Mouse (Mus musculus): ENCODE data around the gene Tmem167b. TPM values are rescaled to one million over a fixed set of nuclear protein-coding genes. Genes with fewer than 3 reads are reported as not detected.
A peak's percentile ranks its signal among the peaks of the same experiment; 100 is the strongest.
"Not testable (repeated sequence)": the region's sequence is repeated elsewhere in the genome, so short reads cannot be mapped to it uniquely, and the experiment has no call there.

The Tmem167b gene
- total and polyA plus RNA-seq, 3 experiments = 2.5 to 46.8 (median 17.8) TPM

DNA sequence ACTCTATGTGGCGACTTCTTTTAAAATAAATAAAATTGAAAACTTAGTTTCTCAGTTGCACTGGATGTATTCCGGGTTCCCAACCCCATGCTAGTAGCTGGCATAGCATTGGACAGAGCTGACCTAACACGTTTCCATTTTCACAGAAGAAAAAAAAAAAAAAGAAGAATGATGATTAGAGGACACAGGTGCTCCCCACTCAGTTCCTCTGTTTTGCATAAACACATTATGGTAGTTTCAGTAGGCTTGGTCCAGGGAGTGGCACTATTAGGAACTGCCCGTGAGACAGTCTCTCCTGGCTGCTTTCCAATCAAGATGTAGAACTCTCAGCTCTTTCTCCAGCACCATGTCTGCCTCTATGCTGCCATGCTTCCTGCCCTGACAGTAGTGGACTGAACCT lies 22.3 kb upstream of the Tmem167b start:
- 0 out of 2 replicates have a peak, but pooled peaks cover 3% of the 10 kb centered on the region for H3K27me3 ChIP-seq (ENCODE audit: insufficient read depth, low read length)
- H3K36me3 ChIP-seq (replicated peaks) = peaks cover 7% of the 10 kb centered on the region
- H3K9me3 ChIP-seq (replicated peaks) = no peaks in the 10 kb centered on the region
- TF ChIP-seq GATA1 (IDR thresholded peaks at IDR 0.05; ENCODE audit: borderline replicate concordance, low read length) (no peak), GATA2 (IDR thresholded peaks at IDR 0.05; ENCODE audit: borderline replicate concordance, low read depth, low read length) (no peak), TAL1 (conservative IDR thresholded peaks at IDR 0.05; ENCODE audit: low read depth, low read length) (no peak), POLR2AphosphoS5 (IDR thresholded peaks at IDR 0.05; ENCODE audit: insufficient replicate concordance, low read depth, low read length) (no peak), CTCF (IDR thresholded peaks at IDR 0.05; ENCODE audit: low read depth, low read length) (no peak)
- no peaks in the 10 kb centered on the region for H3K4me1 ChIP-seq (ENCODE audit: insufficient read depth, low read depth, low read length)
- no peak overlapping the region for H3K4me3 ChIP-seq (ENCODE audit: low read depth, low read length)
- DNase-seq (ENCODE audit: low spot score) = no peak
- no peak for ATAC-seq (ENCODE audit: extremely low read depth, insufficient number of reproducible peaks, low FRiP score, poor library complexity, severe bottlenecking)

DNA sequence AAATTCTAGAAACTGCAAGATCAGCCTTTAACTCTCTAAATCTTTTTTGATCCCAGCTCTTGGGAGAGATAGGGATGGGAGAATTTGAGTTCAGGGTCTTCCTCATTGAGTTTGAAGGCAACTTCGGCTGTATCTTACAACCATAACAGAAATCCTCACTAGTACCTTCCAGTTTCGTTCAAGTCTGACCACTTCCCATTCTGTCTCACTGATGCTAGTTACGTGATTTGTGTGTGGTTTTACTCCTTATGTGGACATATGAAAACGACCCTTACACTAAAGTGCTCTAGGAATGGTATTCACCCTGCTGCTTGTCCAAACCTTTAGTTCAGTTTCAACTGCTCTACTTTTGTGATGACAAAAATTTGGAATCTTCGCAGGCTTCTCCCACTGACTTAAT lies 11.8 kb upstream of the Tmem167b start:
- Histone ChIP-seq H3K4me3 (ENCODE audit: low read depth, low read length) (no peak overlapping the region), H3K36me3 (replicated peaks) (peaks cover 25% of the 10 kb centered on the region), H3K4me1 (ENCODE audit: insufficient read depth, low read depth, low read length) (peaks cover 15% of the 10 kb centered on the region), H3K9me3 (replicated peaks) (no peaks in the 10 kb centered on the region), H3K27me3 (ENCODE audit: insufficient read depth, low read length) (no peaks in the 10 kb centered on the region; the same call in 1 of the 2 replicates)
- DNase-seq (ENCODE audit: low spot score) (no peak), ATAC-seq (ENCODE audit: extremely low read depth, insufficient number of reproducible peaks, low FRiP score, poor library complexity, severe bottlenecking) (no peak)
- TF ChIP-seq TAL1 (conservative IDR thresholded peaks at IDR 0.05; ENCODE audit: low read depth, low read length) (no peak), POLR2AphosphoS5 (IDR thresholded peaks at IDR 0.05; ENCODE audit: insufficient replicate concordance, low read depth, low read length) (no peak), GATA1 (IDR thresholded peaks at IDR 0.05; ENCODE audit: borderline replicate concordance, low read length) (no peak), GATA2 (IDR thresholded peaks at IDR 0.05; ENCODE audit: borderline replicate concordance, low read depth, low read length) (no peak), CTCF (IDR thresholded peaks at IDR 0.05; ENCODE audit: low read depth, low read length) (no peak)

DNA sequence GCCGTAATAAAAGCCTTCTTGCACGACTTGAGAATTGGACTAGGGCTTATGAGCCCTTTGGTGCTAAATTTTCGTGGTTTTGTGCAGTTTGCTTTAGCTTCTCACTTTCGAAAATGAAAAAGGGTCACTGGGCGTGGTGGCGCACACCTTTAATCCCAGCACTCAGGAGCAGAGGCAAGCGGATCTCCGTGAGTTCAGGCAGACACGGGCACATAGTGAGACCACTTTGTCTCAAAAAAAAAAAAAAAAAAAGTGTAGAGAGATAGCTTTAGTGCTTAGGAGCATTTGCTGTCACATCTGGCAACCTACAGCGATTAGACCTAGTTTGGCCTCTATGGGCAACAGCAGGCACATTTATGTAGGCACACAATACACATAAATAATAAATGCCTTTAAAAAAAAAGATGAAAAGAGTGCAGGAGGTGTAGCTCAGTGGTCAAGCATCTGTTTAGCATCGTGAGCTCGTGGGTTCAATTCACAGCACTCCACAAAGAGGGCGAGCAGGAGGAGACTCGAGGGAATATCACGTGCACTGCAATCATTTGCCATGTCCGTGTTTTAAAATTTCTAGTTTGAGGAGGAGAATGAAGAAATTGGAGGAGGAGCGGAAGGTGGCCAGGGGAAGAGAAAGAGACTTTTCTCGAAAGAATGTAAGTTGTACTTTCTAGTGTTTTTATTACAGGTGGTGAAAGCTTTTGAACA lies 10.2 kb upstream of the Tmem167b start:
- DNase-seq (ENCODE audit: low spot score) (no peak), ATAC-seq (ENCODE audit: extremely low read depth, insufficient number of reproducible peaks, low FRiP score, poor library complexity, severe bottlenecking) (no peak)
- Histone ChIP-seq H3K4me3 (ENCODE audit: low read depth, low read length) (peak overlapping the region; percentile 76), H3K36me3 (replicated peaks) (peaks cover 13% of the 10 kb centered on the region), H3K4me1 (ENCODE audit: insufficient read depth, low read depth, low read length) (peaks cover 22% of the 10 kb centered on the region), H3K9me3 (replicated peaks) (no peaks in the 10 kb centered on the region), H3K27me3 (ENCODE audit: insufficient read depth, low read length) (peaks cover 8% of the 10 kb centered on the region)
- TF ChIP-seq GATA2 (IDR thresholded peaks at IDR 0.05; ENCODE audit: borderline replicate concordance, low read depth, low read length) = no peak
- TF ChIP-seq TAL1 (conservative IDR thresholded peaks at IDR 0.05; ENCODE audit: low read depth, low read length) = no peak
- no peak for TF ChIP-seq POLR2AphosphoS5 (IDR thresholded peaks at IDR 0.05; ENCODE audit: insufficient replicate concordance, low read depth, low read length)
- TF ChIP-seq CTCF (IDR thresholded peaks at IDR 0.05; ENCODE audit: low read depth, low read length) = no peak
- no peak for TF ChIP-seq GATA1 (IDR thresholded peaks at IDR 0.05; ENCODE audit: borderline replicate concordance, low read length)

DNA sequence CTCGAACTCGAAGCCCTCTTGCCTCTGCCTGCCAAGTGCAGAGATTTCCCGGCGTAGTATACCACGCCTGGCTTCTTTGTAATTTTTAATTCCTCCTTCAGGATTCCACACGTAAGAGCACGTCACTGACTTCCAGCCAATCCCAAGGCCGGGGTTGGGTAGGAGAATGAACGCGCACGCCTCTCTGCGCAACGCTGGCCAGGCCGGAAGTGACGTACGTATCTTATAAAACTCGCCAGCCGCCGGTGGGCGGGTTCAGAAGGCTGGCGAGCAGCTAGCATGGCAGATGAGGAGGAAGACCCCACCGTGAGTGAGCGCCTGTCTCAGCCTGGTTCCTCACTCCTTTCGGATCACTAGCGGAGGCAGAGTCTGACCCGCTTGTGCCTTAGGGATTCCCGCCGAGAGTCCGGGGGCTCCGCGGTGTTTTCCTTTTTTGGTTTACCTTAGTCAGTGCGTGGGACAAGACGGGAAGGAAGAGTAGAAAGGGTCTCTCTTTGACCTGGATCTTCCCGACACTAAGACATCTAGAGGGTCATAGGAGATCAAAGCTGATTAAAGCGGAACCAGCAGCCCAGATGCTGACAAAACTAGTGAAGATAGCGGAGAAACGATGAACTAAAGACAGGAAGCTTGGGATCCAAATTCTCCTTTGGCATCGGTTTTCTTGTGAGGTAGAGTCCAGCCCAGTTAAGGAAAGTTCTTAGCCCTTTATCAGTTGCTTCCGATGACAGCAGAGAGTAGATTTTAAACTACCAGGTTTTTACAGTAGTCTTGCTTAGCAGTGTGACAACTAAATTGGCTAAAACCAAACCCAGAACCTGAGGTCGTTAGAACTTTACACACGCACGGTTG lies 9.4 kb upstream of the Tmem167b start, which contains the start of gene Taf13:
TSS of gene Taf13 (plus strand) at position 256 of the 852 bp plus-strand sequence.
- H3K9me3 ChIP-seq (replicated peaks) = no peaks in the 10 kb centered on the region
- ATAC-seq (ENCODE audit: extremely low read depth, insufficient number of reproducible peaks, low FRiP score, poor library complexity, severe bottlenecking) (peak; percentile 99), DNase-seq (ENCODE audit: low spot score) (peak; percentile 88)
- peak within 1 kb of the TSS; percentile 76 for H3K4me3 ChIP-seq (ENCODE audit: low read depth, low read length)
- H3K36me3 ChIP-seq (replicated peaks) = peaks cover 12% of the 10 kb centered on the region
- H3K27me3 ChIP-seq (ENCODE audit: insufficient read depth, low read length) = peaks cover 8% of the 10 kb centered on the region
- H3K4me1 ChIP-seq (ENCODE audit: insufficient read depth, low read depth, low read length) = peaks cover 22% of the 10 kb centered on the region
- TF ChIP-seq TAL1 (conservative IDR thresholded peaks at IDR 0.05; ENCODE audit: low read depth, low read length) (no peak), POLR2AphosphoS5 (IDR thresholded peaks at IDR 0.05; ENCODE audit: insufficient replicate concordance, low read depth, low read length) (peak; percentile 90), GATA2 (IDR thresholded peaks at IDR 0.05; ENCODE audit: borderline replicate concordance, low read depth, low read length) (no peak), CTCF (IDR thresholded peaks at IDR 0.05; ENCODE audit: low read depth, low read length) (no peak)

DNA sequence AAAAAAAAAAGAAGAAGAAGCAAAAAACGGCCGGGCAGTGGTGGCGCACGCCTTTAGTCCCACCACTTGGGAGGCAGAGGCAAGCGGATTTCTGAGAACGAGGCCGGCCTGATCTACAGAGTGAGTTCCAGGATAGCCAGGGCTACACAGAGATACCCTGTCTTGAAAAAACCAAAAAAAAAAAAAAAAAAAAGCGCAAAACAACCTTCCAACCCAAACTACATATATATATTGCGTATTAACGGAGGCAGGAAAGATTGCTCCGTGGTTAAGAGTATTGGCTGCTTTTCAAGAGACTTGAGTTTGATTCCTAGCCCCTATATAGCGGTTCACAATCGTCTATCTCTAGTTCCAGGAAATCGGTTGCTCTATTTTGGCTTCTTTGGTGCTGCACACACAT lies 8.5 kb upstream of the Tmem167b start:
- Histone ChIP-seq H3K4me1 (ENCODE audit: insufficient read depth, low read depth, low read length) (peaks cover 22% of the 10 kb centered on the region), H3K36me3 (replicated peaks) (peaks cover 12% of the 10 kb centered on the region), H3K9me3 (replicated peaks) (no peaks in the 10 kb centered on the region), H3K27me3 (ENCODE audit: insufficient read depth, low read length) (peaks cover 8% of the 10 kb centered on the region), H3K4me3 (ENCODE audit: low read depth, low read length) (no peak overlapping the region)
- ATAC-seq (ENCODE audit: extremely low read depth, insufficient number of reproducible peaks, low FRiP score, poor library complexity, severe bottlenecking) (no peak), DNase-seq (ENCODE audit: low spot score) (no peak)
- TF ChIP-seq GATA2 (IDR thresholded peaks at IDR 0.05; ENCODE audit: borderline replicate concordance, low read depth, low read length) (no peak), CTCF (IDR thresholded peaks at IDR 0.05; ENCODE audit: low read depth, low read length) (no peak), GATA1 (IDR thresholded peaks at IDR 0.05; ENCODE audit: borderline replicate concordance, low read length) (no peak), TAL1 (conservative IDR thresholded peaks at IDR 0.05; ENCODE audit: low read depth, low read length) (no peak), POLR2AphosphoS5 (IDR thresholded peaks at IDR 0.05; ENCODE audit: insufficient replicate concordance, low read depth, low read length) (no peak)

DNA sequence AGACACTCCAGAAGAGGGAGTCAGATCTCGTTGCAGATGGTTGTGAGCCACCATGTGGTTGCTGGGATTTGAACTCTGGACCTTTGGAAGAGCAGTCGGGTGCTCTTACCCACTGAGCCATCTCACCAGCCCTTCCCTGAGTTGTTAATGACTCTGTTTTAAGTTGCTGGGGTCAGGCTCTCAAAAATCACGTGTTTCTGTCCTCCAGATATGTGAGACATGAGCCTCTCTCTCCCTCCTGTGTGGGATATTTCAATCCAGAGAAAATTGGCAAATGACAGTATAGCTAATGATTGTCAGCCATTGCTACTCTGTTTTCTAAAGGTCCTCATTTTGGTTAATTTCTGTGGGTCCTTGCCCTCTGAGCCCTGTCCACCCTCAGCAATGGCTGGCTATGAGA lies 7.4 kb upstream of the Tmem167b start:
- not testable (repeated sequence) for ATAC-seq (ENCODE audit: extremely low read depth, insufficient number of reproducible peaks, low FRiP score, poor library complexity, severe bottlenecking); H3K4me3 ChIP-seq (ENCODE audit: low read depth, low read length); H3K27me3 ChIP-seq (ENCODE audit: insufficient read depth, low read length); DNase-seq (ENCODE audit: low spot score); H3K36me3 ChIP-seq (replicated peaks); H3K9me3 ChIP-seq (replicated peaks)
- H3K4me1 ChIP-seq (ENCODE audit: insufficient read depth, low read depth, low read length) = peaks cover 22% of the 10 kb centered on the region
